Mouse (Mus musculus): Measurements from ENCODE around the gene Sulf2. TPM values are rescaled to one million over a fixed set of nuclear protein-coding genes. Genes with fewer than 3 reads are reported as not detected.

Sulf2 gene
- polyA plus RNA-seq, 1 experiment: 18.6 TPM

DNA sequence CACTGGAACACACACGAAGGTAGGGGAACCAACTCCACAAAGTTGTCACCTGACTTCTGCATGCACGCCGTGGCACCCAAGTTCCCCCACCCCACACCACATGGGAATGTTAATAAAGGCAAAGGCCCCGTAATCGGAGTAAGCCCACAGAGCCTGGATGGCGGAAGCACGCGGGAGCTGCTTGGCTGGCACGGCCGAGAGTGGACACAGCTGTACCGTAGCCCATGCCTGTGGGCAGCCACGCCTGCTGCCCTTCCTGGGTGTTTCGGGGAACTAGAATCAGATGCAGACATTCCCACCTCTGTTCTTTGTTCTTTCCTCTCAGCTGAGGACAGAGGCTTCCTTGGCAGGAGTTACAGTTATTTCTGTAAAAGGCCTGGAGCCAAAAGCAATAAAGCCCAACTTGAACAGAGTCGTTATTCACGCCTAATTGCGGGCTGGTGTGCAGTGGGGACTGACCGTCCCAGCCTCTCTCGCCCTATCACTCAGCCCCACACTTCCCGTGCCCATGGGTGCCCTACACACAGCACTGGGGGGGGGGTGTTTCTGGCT lies 12.8 kb downstream of the Sulf2 start:
- Histone ChIP-seq H3K27me3 (replicated peaks; ENCODE audit: control insufficient read depth, insufficient read depth, low read length) (no peaks in the 10 kb centered on the region), H3K27ac (ENCODE audit: insufficient read depth, low read depth, low read length) (peak overlapping the region; percentile 27), H3K4me1 (ENCODE audit: control insufficient read depth, insufficient read depth, low read length) (peaks cover 34% of the 10 kb centered on the region), H3K36me3 (ENCODE audit: control insufficient read depth, insufficient read depth, low read length) (no peaks in the 10 kb centered on the region), H3K4me3 (ENCODE audit: insufficient read depth, low read depth, low read length) (no peak overlapping the region)
- TF ChIP-seq POLR2A (IDR thresholded peaks at IDR 0.05; ENCODE audit: low read depth, low read length) (no peak), CTCF (conservative IDR thresholded peaks at IDR 0.05; ENCODE audit: insufficient read depth, insufficient read length, low read depth, low read length) (no peak)
- 11% methylated on average over 19 of the region's 19 CpGs for WGBS
- DNase-seq: peak; percentile 83

DNA sequence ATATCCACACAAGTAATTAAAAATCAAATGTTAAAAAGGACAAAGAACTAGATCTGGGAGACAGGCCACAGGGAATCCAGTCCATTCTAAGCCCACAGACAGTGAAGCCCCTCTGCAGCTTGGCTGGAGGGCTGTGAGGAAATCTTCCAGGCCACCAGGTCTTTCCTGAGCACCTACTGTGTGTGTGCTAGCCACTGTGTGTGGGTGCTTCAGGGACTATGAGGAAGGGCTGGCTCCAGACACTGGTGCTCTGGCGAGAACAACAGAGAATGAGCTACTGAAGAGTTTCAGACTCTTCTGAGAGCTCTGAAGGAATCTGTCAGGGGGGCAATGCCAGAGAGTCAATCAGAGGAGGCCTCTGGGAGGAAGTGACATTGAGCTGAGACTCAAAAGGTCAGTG lies 13.6 kb downstream of the Sulf2 start:
- 77% methylated on average over 1 of the region's 1 CpGs for WGBS
- no peak for TF ChIP-seq CTCF (conservative IDR thresholded peaks at IDR 0.05; ENCODE audit: insufficient read depth, insufficient read length, low read depth, low read length)
- TF ChIP-seq POLR2A (IDR thresholded peaks at IDR 0.05; ENCODE audit: low read depth, low read length): no peak

DNA sequence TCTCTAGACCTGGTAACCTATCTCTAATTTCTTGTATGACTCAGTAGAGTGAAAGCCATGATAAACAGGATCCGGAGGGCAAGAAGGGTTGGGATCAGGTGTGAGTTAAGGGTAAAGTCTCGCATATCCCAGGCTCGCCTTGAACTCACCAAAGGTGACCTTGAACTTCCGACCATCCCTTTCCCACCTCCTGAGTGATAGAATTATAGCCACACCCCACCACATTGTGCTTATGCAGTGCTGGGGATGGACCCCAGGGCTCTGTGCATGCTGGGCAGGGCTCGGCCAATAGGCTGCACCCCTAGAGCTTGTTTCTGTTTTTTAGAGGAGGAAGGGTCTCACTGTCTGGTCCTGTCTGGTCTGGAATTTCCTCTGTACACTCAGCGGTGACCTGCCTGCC lies 14.4 kb downstream of the Sulf2 start:
- TF ChIP-seq CTCF (conservative IDR thresholded peaks at IDR 0.05; ENCODE audit: insufficient read depth, insufficient read length, low read depth, low read length): no peak
- TF ChIP-seq POLR2A (IDR thresholded peaks at IDR 0.05; ENCODE audit: low read depth, low read length): no peak
- no peaks in the 10 kb centered on the region for H3K27me3 ChIP-seq (replicated peaks; ENCODE audit: control insufficient read depth, insufficient read depth, low read length)
- no peaks in the 10 kb centered on the region for H3K36me3 ChIP-seq (ENCODE audit: control insufficient read depth, insufficient read depth, low read length)
- DNase-seq: no peak
- 95% methylated on average over 6 of the region's 6 CpGs for WGBS
- peaks cover 30% of the 10 kb centered on the region for H3K4me1 ChIP-seq (ENCODE audit: control insufficient read depth, insufficient read depth, low read length)
- H3K4me3 ChIP-seq (ENCODE audit: insufficient read depth, low read depth, low read length): no peak overlapping the region
- no peak overlapping the region for H3K27ac ChIP-seq (ENCODE audit: insufficient read depth, low read depth, low read length)

More for the DNA sequence above, 13.6 kb downstream of the Sulf2 start:
- Histone ChIP-seq H3K27me3 (replicated peaks; ENCODE audit: control insufficient read depth, insufficient read depth, low read length) (no peaks in the 10 kb centered on the region), H3K4me1 (ENCODE audit: control insufficient read depth, insufficient read depth, low read length) (peaks cover 34% of the 10 kb centered on the region), H3K36me3 (ENCODE audit: control insufficient read depth, insufficient read depth, low read length) (no peaks in the 10 kb centered on the region), H3K4me3 (ENCODE audit: insufficient read depth, low read depth, low read length) (no peak overlapping the region), H3K27ac (ENCODE audit: insufficient read depth, low read depth, low read length) (peak overlapping the region; percentile 43; the same call in 1 of the 2 replicates)
- DNase-seq: peak; percentile 48

DNA sequence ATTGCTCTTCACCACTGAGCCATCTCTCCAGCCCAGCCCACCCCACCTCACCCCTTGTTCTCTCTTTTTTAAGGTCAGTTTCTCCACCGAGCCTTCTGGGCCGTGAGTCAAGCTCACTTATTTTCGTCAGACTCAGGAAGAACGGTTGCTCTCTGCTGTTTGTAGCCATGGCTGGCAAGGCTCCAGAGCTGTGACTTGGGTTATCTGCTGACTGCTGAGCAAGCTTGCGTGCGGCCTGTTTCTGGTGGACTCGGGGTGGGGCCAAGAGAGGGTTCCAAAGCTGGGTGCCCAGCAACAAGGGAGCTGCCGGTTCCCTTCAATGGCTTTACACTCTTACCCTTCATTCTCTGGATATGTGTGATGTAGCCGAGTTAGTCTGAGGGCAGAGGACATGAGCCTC lies 15.0 kb downstream of the Sulf2 start:
- no peaks in the 10 kb centered on the region for H3K27me3 ChIP-seq (replicated peaks; ENCODE audit: control insufficient read depth, insufficient read depth, low read length)
- H3K4me3 ChIP-seq (ENCODE audit: insufficient read depth, low read depth, low read length): no peak overlapping the region
- peak; percentile 89 for DNase-seq
- WGBS: 44% methylated on average over 9 of the region's 9 CpGs
- no peaks in the 10 kb centered on the region for H3K36me3 ChIP-seq (ENCODE audit: control insufficient read depth, insufficient read depth, low read length)
- peaks cover 30% of the 10 kb centered on the region for H3K4me1 ChIP-seq (ENCODE audit: control insufficient read depth, insufficient read depth, low read length)
- no peak overlapping the region for H3K27ac ChIP-seq (ENCODE audit: insufficient read depth, low read depth, low read length)
- TF ChIP-seq CTCF (conservative IDR thresholded peaks at IDR 0.05; ENCODE audit: insufficient read depth, insufficient read length, low read depth, low read length) (no peak), POLR2A (IDR thresholded peaks at IDR 0.05; ENCODE audit: low read depth, low read length) (no peak)

DNA sequence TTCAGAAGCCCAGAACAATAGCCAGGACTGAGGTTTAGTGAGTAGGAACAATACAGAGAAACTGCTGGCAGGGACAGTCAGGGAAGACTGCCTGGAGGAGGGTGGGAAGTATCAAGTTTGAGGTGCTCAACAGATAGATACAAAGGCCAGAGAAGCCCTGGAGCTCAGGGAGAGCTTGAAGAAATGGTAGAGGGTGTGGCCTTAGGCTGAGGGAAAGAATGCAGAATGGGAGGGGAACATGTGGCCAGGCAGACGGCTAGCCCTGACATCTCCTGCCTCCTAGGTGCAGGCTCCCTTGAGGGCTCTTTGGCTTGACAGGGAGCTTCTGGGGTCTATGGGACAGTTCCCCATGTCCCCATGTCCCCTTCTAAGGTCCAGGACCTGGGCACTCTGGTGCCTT lies 17.2 kb downstream of the Sulf2 start:
- TF ChIP-seq CTCF (conservative IDR thresholded peaks at IDR 0.05; ENCODE audit: insufficient read depth, insufficient read length, low read depth, low read length): no peak
- TF ChIP-seq POLR2A (IDR thresholded peaks at IDR 0.05; ENCODE audit: low read depth, low read length): no peak
- DNase-seq: no peak
- no peak overlapping the region for H3K4me3 ChIP-seq (ENCODE audit: insufficient read depth, low read depth, low read length)
- no peak overlapping the region for H3K27ac ChIP-seq (ENCODE audit: insufficient read depth, low read depth, low read length)
- no peaks in the 10 kb centered on the region for H3K36me3 ChIP-seq (ENCODE audit: control insufficient read depth, insufficient read depth, low read length)
- H3K4me1 ChIP-seq (ENCODE audit: control insufficient read depth, insufficient read depth, low read length): peaks cover 19% of the 10 kb centered on the region
- WGBS: 56% methylated on average over 1 of the region's 1 CpGs
- H3K27me3 ChIP-seq (replicated peaks; ENCODE audit: control insufficient read depth, insufficient read depth, low read length): no peaks in the 10 kb centered on the region

DNA sequence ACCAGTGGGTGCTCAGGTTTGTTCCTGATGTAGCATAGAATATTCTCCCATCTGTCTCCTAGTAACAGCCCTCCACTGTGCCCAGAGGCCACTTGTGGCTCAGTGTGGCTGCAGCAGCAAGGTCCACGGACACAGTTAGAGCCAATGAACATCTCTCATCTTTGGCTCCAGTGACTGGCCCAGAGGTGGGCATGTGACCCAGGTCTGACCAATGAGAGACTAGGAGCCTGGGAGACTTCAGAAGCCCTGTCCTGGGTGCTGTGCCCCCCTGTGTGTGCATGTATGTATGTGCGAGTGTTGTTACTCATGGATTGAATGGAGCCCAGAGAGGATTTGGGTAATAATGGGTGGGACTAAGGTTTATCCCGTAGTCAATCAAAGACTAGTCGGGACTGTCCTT lies 18.0 kb downstream of the Sulf2 start:
- no peak overlapping the region for H3K4me3 ChIP-seq (ENCODE audit: insufficient read depth, low read depth, low read length)
- H3K36me3 ChIP-seq (ENCODE audit: control insufficient read depth, insufficient read depth, low read length): no peaks in the 10 kb centered on the region
- no peak overlapping the region for H3K27ac ChIP-seq (ENCODE audit: insufficient read depth, low read depth, low read length)
- TF ChIP-seq POLR2A (IDR thresholded peaks at IDR 0.05; ENCODE audit: low read depth, low read length) (no peak), CTCF (conservative IDR thresholded peaks at IDR 0.05; ENCODE audit: insufficient read depth, insufficient read length, low read depth, low read length) (no peak)
- DNase-seq: no peak
- H3K4me1 ChIP-seq (ENCODE audit: control insufficient read depth, insufficient read depth, low read length): peaks cover 11% of the 10 kb centered on the region
- WGBS: 90% methylated on average over 4 of the region's 4 CpGs
- H3K27me3 ChIP-seq (replicated peaks; ENCODE audit: control insufficient read depth, insufficient read depth, low read length): no peaks in the 10 kb centered on the region

DNA sequence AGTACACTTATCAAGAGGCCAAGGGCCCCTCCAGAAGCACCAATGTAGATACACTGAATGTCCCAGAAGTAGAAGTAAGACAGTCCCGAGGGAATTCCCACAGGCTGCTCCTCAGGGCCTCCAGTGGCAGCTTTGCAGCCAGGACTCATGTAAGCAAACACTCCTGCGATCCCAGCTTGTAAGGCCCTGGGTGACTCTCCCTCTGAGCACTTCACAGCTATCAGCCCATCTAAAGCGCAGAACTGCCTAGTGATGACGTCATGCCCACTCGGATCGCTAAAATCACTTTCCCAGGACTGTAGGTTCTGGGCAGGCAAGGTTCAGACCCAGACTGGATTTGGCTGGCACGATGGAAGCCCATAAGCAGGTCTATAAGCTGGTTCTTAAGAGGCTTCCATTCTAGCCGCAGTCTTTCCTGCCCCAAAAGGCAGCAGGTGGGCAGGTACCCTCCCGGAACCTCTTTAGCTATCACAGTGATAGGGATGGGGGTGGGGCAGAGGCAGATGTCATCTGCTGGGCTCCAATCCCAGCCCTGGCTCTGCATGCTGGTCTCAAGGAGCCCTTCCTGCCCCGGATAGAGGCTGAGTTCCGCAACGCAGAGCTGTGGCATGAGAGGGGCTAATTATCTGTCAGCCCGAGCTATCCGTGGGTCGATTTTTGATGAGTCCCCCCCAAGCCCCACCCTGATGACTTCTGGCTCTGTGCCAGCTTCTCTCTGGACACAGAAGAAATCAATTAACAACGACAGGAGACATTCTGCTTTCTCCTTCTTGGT lies 19.6 kb downstream of the Sulf2 start:
- 37% methylated on average over 16 of the region's 16 CpGs for WGBS
- Histone ChIP-seq H3K36me3 (ENCODE audit: control insufficient read depth, insufficient read depth, low read length) (no peaks in the 10 kb centered on the region), H3K27ac (ENCODE audit: insufficient read depth, low read depth, low read length) (no peak overlapping the region), H3K4me1 (ENCODE audit: control insufficient read depth, insufficient read depth, low read length) (0 out of 2 replicates have a peak, but pooled peaks cover 4% of the 10 kb centered on the region), H3K4me3 (ENCODE audit: insufficient read depth, low read depth, low read length) (no peak overlapping the region), H3K27me3 (replicated peaks; ENCODE audit: control insufficient read depth, insufficient read depth, low read length) (no peaks in the 10 kb centered on the region)
- DNase-seq: peak; percentile 48
- no peak for TF ChIP-seq POLR2A (IDR thresholded peaks at IDR 0.05; ENCODE audit: low read depth, low read length)
